Mouse (Mus musculus) forelimb bud, embryonic 11.5 days (tissue): ENCODE measurements at regions not wholly inside any gene's neighbourhood (a gene's known extent, or its start where the extent isn't known, plus 50 kb on each side); places are given as distances from the start of the nearest gene placed in this dataset.

Source experiments
- DNase-seq: peaks from one replicate; pipeline ENCODE4 v3.0.0-alpha.2; 2012; ENCODE audit warnings: low read depth, low spot score

DNA sequence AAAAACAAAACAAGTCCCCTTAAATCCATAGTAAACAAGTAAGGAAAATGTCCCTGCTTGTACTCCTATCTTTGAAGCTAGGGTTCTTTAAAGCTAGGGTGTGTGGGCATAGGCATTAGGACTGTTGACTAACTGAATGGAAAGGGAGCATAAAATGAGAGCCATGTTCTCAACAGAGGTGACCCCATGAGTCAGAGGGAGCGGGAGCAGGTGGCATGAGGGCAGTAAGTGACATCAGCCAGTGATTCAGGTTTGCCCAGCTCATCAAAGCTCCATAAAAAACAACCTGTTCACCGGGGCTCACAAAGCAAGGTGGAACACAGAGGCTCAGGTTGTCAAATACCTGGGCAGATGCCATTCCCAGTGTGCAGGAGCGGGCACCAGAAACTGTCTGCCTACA, 104.6 kb upstream of the 1700056E22Rik start:
- DNase-seq, result no peak

DNA sequence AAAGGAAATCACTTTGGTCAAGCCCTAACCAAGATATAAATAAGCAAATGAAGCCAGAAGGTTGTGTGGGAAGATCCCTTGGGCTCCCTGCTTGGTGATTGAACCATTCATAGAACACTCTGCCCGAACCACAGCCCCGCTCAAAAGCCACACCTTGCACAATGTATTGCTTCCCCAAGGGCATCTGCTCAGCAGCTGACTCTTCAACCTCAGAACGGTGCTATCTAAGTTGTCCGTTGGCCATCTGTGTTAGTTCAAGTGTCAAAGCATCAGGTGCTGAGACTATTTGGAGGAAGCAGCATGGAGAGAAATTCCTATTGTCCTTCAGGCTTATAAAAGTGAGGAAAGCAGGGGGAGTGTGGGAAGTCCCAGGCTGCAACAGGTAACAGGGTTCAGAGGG, 96.8 kb upstream of the 1700056E22Rik start:
- no peak for DNase-seq

DNA sequence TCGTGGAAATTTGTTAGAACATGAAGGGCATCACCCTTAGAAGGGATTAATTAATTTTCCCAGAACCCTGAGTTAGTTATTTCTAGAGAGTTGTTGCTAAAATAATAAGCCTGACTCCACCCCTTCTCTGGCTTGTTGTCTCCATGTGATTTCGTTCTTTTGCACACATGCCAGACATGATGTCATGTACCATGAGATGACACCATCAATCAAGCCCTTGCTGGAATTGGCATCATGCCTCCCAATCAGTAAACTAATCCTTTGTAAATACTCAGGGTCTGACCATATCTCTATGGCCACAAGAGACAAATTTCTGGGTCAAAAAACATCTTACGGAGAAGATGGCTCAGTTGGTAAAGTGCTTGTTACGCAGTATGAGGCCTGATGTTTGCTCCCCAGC, 93.2 kb upstream of the 1700056E22Rik start:
- no peak for DNase-seq

DNA sequence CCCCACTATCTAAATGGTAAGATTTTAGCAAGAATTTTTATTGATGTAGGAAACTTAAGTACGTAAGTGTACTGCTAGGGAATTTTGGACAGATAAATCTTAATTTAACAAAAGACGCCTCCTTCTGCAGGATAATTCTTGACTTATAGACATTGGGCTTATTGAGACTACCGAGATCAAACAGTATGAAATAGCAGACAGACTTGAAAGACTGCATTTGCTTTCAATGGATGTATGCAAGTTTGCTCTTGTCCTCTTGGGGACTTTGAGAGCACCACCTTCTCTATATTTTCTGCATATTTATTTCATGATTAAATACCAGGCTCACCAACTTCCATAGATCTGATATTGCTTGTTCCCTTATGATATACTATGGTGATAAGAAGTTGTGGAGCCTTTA, 92.8 kb upstream of the 1700056E22Rik start:
- no peak for DNase-seq
